Mouse (Mus musculus) frontal cortex, postnatal 36 days (tissue): ENCODE data around the gene Tmem41b.

Experiments used
- DNase-seq, 2 experiments: peaks; one replicate each; pipeline ENCODE4 v3.0.0; 2022; ENCODE audit warnings: low spot score in 2 of 2

Gene Tmem41b

GRCm38 (mm10) chr7:109975966-109976715, 10.6 kb downstream of the Tmem41b start:
- DNase-seq = no peak

DNA sequence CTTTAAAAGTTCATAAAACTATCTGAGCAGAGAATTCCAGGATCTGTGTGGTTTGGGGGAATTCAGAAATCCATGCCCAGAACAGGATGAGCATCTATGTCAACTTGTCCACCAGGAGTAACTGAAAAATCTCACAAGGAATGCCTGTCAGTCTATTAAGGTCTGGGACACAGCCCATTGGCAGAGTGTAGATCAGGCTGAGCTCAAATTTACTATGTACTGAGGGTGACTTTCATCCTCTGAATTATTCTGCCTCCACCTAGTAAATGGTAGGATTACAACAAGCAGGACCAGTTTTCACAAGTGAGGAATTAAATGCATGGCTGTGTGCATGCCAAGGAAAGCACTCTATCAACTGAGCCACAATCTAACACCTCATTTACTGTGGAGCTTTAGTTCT, 17.2 kb downstream of the Tmem41b start:
- DNase-seq = no peak

DNA sequence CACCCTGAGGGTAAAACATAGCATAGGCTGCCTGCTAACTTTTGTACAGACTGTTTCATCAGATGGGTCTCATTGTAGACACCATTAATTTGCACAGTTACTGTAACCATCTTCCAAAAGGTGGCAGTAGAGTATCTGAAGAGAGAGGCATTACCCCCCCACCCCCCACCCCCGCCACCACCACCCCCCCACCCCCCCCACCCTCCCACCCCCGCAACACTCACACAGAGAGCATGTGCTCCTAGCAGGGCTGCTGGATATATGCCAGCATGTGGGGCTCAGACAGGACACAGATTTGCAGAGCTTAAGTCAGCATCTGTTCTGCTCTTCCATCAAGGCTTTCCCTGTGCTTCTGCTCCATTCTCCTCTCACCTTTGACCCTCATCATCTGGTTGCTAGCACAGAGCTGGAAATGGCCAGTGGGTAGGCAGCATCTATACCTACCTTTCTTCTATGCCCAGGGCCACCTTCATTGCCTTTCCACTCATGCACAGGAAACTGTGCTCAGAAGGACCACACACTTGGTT, 17.7 kb downstream of the Tmem41b start:
- DNase-seq = no peak

GRCm38 (mm10) chr7:109967805-109968579, 18.7 kb downstream of the Tmem41b start:
- DNase-seq = peak in 1 of 2 experiments; percentile 54

GRCm38 (mm10) chr7:109965658-109966057, 21.1 kb downstream of the Tmem41b start:
- DNase-seq = no peak

DNA sequence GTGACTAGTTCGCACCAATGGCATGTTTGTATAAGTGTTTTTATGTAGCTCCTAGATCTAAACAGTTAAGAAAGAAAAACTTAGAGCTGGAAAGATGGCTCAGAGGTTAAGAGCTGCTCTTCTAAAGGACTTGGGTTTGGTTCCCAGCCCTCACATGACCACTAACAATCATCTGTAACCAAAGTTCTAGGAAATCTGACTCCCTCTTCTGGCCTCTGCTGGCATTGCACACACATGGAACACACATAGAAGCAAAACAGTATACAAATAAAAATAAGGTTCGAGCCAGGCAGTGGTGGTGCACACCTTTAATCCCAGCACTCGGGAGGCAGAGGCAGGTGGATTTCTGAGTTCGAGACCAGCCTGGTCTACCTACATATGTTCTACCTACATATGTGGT, 23.0 kb downstream of the Tmem41b start:
- no peak for DNase-seq

GRCm38 (mm10) chr7:109962596-109962995, 24.1 kb downstream of the Tmem41b start:
- no peak for DNase-seq

DNA sequence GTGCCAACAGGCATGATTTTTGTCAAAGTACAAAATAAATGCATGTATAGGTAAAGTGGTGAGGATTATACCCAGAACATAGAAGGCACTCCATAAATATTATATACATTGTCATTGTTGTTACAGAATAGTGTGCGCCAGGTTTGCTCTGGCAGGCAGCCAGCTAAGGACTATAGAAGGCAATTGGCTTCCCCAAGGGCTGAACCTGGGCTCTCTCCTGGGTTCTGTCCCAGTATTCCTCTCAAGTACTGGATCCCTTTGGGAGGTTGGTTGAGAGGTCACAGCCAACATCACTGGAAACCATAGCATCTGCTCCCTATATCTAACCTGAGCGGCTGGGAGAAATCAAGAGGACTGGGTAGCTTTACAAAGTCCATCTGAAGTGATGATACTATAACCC, 25.2 kb downstream of the Tmem41b start:
- no peak for DNase-seq

DNA sequence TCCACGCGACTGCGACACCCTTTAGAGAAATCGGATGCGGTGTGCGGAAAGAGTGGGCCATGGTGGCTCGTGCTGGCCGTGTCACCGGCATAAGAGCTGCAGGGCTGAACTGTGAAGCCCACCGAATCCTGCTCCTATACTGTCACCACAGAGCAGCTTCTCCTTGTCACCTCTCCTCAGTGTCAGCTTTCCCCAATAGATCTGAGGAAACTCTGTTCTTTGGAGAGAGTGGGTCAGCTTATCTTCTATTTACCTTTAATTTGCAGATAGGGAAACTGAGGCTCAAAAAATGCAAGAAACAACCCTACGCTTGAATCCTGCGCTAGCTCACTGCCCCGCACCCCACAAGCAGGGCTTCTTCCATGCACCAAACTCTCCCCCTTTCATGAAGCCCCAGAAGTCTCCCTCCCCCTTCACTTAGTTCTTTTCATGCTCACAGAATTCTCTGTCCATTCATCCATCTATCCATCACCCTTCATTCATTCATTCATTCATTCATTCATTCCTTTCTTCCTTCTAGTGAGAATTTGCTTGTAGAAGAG, 26.0 kb downstream of the Tmem41b start:
- peak in 1 of 2 experiments; percentile 76 for DNase-seq

DNA sequence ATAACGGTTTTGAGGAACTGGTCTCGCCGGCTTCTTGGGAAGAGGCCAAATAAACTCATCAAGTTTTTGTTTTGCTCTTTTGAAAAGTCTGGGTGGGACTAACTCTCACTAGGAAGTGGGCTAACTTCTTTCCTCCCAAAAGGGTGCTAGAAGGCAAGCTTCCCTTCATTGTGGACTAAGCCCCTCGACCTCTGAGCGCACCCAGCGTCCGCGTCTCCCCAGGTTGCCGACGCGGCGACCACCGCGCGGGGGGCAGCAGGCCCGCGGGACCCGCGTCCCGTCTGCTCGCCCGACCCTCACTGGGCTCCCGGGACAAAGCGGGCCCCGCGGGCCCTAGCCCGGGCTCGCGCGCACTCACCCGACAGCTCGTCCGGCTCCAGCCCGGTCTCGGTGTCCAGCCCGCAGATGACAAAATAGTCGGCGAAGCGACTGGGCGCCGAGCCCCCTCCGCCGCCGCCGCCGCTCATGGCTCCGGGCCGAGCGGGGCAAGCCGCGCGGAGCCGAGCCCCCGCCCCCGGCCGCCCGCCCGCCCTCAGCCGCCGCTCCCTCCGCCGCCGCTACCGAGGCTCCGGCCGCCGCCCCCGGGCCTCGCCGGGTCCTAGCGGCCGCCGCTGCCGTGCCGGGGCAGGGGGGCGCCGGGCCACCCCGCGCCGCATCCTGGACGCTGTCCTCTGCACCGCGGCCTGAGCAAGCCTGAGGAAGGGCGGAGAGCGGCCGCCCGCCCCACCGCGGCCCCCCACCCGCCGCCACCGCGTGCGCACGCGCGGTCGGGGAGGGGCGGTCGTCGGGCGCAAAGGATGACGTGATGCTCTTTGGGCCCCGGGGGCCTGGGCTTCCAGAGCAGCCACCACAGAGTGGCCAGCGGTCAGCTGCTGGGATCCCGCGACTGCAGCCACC, 26.8 kb downstream of the Tmem41b start, which contains the start of gene Dennd5a:
Gene Dennd5a, minus strand, starts transcription at position 755 of the 897 bp plus-strand sequence.
- DNase-seq = peak in 1 of 2 experiments; percentile 73

DNA sequence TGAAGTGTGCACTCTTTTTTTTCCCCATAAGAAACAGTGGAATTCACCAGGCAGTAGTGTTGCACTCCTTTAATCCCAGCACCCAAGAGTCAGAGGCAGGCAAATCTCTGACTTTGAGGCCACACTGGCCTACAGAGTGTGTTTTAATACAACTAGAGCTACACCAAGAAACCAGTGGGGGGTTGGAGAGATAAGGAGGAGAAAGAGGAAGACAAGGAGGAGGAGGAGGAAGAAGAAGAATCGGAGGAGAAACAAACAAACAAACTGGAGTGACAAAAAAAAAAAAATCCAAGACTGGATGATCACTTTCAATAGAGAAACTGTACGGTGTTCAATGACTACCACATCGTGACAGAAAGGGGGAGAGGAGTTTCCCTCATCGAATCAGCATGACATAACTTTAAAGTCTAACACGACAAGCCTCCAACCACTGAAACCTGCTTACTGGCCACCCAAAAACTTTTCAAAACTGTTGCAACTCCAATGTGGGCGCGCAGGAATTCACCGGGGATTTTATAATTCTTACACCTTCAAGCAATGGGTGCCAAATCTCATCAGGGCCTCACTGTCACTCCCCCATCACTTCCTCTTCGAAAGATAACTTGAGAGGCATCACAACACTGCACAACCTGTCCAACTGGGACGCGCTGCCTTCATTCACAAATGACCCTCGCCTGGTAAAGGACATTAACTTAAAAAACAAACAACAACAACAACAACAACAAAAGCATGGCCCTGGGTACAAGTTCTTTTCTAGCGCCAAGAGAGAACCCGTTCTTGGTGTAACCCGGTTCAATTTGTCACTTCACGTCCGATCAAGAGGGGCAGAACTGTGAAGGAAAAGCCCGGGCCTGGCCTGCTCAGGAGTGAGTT, 27.6 kb downstream of the Tmem41b start:
- no peak for DNase-seq

- DNase-seq = no peak
Observed at GRCm38 (mm10) chr7:109957996-109958789, 28.5 kb downstream of the Tmem41b start.

DNA sequence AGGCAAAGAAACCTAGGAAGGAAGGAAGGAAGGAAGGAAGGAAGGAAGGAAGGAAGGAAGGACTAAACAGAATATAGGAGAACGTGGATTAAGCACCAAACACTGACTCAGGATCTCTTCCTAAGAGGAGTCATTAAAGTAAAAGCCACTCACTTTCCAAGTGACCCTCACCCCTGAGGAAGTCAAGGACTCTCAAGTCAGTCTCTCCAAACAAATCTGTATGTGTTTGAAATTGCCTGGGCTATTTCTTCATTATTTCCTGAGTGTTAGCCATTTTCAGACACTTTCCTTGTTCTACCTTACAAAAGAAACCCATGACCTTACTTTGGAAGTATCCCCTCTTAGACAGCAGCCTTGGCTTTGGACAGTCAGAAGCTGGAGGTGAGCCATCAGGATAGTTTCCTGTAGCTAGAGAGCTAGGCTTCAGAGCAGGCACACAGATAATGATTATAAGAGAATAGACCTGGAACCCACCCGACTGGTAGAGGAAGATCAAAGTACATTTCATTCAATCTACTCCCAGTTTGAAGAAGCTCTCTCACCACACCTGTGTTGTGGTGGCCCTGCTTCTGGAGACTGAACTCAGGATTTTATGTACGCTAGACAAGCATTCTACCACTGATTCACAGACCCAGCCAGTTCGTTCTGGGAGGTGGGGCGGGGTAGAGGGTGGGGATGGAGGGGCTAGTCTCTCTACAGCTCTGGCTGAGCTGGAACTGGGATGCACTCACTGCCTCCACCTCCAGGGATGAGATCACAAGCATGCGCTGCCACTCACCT, 31.9 kb downstream of the Tmem41b start:
- no peak for DNase-seq

GRCm38 (mm10) chr7:109951297-109951696, 35.4 kb downstream of the Tmem41b start:
- no peak for DNase-seq

DNA sequence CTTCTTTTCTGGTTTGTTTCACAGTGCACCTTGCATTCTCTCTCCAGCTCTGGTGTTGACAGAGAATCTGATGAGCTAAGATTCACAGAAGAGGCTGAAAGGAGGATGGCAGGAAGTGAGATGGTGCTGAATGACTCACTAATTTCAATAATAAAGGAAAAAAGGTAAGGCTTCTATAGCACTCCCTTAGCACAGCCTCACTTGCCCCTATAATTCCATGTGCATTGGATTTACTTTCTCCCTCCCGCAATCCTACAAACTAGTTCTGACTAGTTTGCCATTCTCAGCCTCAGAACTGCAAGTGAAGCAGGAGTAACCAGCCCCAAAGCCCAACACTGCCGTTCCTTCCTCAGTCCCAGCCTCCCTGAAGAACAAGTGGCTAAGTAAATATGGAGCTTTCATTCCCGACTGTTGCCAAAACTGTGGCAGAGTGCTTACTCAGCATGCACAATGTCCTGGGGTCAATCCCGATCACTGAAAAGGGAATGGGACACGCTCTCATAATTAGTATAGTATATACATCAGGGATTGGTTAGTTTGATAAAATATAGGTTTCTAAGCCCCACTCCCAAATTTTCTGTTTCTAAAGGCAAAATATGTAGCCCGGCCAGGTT, 42.2 kb downstream of the Tmem41b start:
- no peak for DNase-seq

DNA sequence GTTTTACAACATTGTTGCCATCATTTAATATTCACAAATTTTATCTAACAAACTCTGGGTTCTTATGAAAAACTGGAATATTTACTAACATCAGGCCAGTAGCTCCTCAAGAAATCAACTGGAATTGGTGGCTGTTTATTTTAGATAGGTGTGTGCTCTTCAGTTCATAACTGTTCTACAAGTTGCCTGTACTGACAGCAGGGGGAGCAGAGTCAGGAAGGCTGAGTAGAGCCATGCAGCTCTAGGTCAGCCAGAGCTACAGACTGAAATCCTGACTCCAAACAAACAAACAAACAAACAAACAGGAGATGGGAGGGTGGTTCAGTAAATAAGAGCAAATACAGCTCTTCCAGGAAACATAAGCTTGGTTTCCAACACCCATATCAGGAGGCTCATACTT, 57.1 kb downstream of the Tmem41b start:
- no peak for DNase-seq

DNA sequence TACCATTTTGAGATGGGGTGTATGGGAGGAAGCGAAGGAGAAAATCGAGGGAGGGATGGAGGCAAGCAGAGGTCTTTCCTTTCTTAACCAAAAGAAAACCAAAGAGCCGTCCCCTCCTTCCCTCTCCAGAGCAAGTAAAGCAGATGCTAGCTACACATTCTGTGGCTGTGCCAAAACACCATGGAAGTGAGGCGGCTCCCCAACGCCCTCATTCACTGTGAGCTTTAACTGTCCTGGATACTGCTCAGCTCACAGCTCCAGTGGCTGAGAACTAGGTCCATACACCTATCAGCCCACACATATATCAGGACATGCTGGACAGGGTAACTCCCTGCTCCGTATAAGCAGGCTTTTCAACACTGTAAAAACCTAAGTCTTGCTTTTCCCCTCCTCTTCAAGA, 58.4 kb downstream of the Tmem41b start:
- peak in 1 of 2 experiments; percentile 44 for DNase-seq

GRCm38 (mm10) chr7:109924965-109925364, 61.8 kb downstream of the Tmem41b start:
- DNase-seq = no peak
